Mouse (Mus musculus) olfactory bulb, adult 2 months (tissue): ENCODE measurements around the gene Col6a6. TPM values are rescaled to one million over a fixed set of nuclear protein-coding genes. Genes with fewer than 3 reads are reported as not detected.

ENCODE experiments used
- H3K27ac ChIP-seq: fragments of 200-500 bp; 2 replicates; pipeline ENCODE4 v1.5.1; 2012; ENCODE audit warnings: low read depth, low read length; ENCODE audit not compliant: insufficient read depth
- H3K4me1 ChIP-seq: fragments of 200-500 bp; 2 replicates; pipeline ENCODE4 v1.6.1; 2012; ENCODE audit warnings: low read length; ENCODE audit not compliant: control insufficient read depth, insufficient read depth
- H3K4me3 ChIP-seq: fragments of 200-500 bp; 2 replicates; pipeline ENCODE4 v1.5.1; 2012; ENCODE audit warnings: mild to moderate bottlenecking, low read depth, low read length, moderate library complexity; ENCODE audit not compliant: insufficient read depth
- CTCF ChIP-seq: fragments of 200-500 bp; IDR thresholded peaks from 2 replicates; pipeline ENCODE4 v1.5.1; 2012; ENCODE audit warnings: low read depth, mild to moderate bottlenecking, low read length, moderate library complexity; ENCODE audit not compliant: insufficient read depth
- POLR2A ChIP-seq: fragments of 200-500 bp; IDR thresholded peaks from 2 replicates; pipeline ENCODE4 v1.6.1; 2012; ENCODE audit warnings: mild to moderate bottlenecking, low read depth, low read length, moderate library complexity; ENCODE audit not compliant: insufficient read depth
- WGBS: fragments of 180-500 bp; shearing (Covaris S2); methylation state at CpG from one replicate; pipeline ENCODE4 v1.1.7; 2018; 5-methylcytosine and 5-hydroxymethylcytosine counted together
- polyA plus RNA-seq: library from polyadenylated mRNA; stranded (reverse); fragments of >200 nt; gene quantifications from 2 replicates; pipeline ENCODE4 v1.2.4, GENCODE M21; 2012; ENCODE audit warnings: low replicate concordance; ENCODE audit not compliant: missing spikeins, insufficient read depth, insufficient read length

Col6a6 gene
- polyA plus RNA-seq, 1 experiment, result not detected

DNA sequence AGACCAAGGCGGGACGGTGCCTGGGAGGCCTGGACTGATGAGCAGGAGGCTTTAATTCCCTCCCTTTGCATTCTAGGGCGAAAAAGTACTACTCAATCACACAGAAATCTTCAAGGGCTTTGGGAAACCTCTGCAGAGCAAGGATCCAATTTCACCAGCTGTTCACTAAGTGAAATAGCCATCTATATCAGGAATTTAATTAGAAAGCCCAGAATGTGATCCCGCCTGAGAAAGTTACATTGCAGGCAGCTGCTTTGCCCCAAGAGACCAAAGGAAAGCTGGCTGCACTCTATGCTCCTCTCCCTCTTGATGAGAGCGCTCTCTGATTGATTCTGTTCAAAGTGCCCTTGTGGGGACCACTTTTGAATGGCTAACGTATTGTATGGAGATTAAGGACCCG, 16.5 kb downstream of the Col6a6 start:
- 74% methylated on average over 7 of the region's 7 CpGs for WGBS
- Histone ChIP-seq H3K27ac (no peak overlapping the region), H3K4me3 (no peak overlapping the region), H3K4me1 (peaks cover 2% of the 10 kb centered on the region; the same call in 1 of the 2 replicates)
- TF ChIP-seq CTCF (no peak), POLR2A (no peak)

DNA sequence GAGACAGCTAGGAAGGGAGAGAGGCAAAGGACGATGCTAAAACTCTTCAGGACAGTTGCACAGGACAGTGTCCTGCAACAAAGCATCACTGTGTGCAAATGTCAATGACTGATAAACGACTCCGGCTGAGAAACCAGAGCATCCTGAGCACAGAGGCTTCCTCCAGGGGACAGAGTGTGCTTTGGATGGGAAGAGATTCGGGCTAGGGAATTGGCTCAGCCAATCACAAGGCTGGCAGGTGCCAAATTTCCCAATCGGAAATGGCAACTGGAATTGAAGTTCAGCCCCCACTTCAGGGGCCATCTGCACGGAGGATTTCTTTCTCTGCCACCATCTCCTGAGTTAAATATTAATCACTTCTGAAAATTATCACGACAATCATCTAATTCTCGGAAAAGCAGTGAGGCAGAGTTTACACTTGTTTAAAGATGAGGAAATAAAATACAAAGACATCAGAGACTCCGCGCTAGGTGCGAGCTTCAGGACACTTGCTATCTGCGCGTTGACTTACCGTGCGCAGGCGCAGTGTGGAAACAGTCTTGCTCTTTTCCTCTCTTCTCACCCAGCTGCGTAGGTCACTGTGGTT, 18.9 kb downstream of the Col6a6 start:
- TF ChIP-seq CTCF (no peak), POLR2A (no peak)
- Histone ChIP-seq H3K27ac (no peak overlapping the region), H3K4me3 (no peak overlapping the region), H3K4me1 (peaks cover 2% of the 10 kb centered on the region; the same call in 1 of the 2 replicates)
- 87% methylated on average over 17 of the region's 17 CpGs for whole genome bisulfite sequencing

DNA sequence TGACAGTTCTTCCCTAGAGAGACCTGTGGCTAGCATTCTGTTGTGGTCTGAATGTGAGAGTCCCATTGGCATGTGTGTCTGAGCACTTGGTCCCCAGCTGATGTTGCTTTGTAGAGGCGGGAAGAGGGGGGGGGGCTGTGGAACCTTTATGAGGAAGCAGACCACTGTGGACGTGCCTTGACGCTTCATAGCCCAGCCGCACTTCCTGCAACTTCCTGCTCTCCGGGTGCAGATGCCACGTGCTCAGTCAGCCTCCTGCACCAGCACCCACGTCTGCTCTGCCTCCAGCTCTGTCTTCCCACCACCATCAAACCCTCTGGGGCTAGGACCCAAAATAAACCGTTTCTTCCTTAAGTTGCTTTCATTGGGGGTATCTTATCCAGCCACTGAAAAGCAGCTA, 24.5 kb downstream of the Col6a6 start:
- TF ChIP-seq CTCF (no peak), POLR2A (no peak)
- H3K4me3 ChIP-seq, result no peak overlapping the region
- H3K27ac ChIP-seq, result no peak overlapping the region
- no peaks in the 10 kb centered on the region for H3K4me1 ChIP-seq
- WGBS, result 71% methylated on average over 8 of the region's 8 CpGs

DNA sequence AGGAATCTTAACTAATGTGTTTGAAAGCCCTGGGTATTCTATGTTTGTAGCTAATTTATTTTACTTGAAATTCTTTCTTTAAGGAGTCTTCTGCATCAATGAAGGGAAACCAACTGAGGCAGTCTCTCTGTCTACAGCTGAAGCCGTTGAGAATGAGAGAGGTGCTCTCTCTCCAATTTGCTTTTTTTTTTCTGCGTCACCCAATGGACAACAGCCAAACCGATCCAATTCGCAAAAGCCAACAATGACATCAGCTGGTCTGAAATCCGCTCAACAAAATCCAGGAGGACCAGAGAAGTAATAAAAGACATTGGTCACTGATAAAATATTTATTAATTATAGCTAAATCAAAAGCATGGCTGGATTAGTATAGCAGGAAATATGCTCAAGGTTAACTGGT, 26.5 kb downstream of the Col6a6 start:
- H3K4me3 ChIP-seq, result no peak overlapping the region
- no peak overlapping the region for H3K27ac ChIP-seq
- TF ChIP-seq POLR2A, result no peak
- no peak for TF ChIP-seq CTCF
- 68% methylated on average over 5 of the region's 5 CpGs for WGBS
- no peaks in the 10 kb centered on the region for H3K4me1 ChIP-seq

GRCm38 (mm10) chr9:105800286-105800685, 27.7 kb downstream of the Col6a6 start:
- Histone ChIP-seq H3K4me3 (no peak overlapping the region), H3K27ac (no peak overlapping the region), H3K4me1 (no peaks in the 10 kb centered on the region)
- 93% methylated on average over 5 of the region's 5 CpGs for WGBS
- TF ChIP-seq POLR2A, result no peak
- no peak for TF ChIP-seq CTCF

DNA sequence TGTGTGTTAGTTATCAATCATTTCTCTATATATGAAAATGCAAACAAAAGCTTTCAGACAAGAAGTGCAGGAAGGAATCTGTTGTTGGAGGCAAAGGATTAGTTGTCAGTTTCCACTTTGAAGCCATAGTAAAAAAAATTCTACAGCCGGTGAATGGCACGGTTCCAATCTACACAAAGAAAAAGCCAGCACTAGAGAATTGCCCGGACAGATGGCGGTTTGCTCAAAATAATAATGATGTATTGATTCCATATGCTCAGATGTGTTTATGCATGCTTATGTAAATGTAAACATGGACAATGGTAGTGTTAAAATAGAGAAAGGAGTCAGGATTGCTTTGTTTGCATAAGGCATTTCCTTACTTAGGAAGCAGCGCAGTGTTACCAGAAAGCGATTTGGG, 31.8 kb downstream of the Col6a6 start:
- WGBS, result 54% methylated on average over 6 of the region's 6 CpGs
- Histone ChIP-seq H3K27ac (no peak overlapping the region), H3K4me1 (no peaks in the 10 kb centered on the region), H3K4me3 (no peak overlapping the region)
- TF ChIP-seq CTCF (no peak), POLR2A (no peak)

- Histone ChIP-seq H3K27ac (no peak overlapping the region), H3K4me3 (no peak overlapping the region), H3K4me1 (no peaks in the 10 kb centered on the region)
- WGBS, result 51% methylated on average over 4 of the region's 4 CpGs
- TF ChIP-seq CTCF, result no peak
- no peak for TF ChIP-seq POLR2A
Observed at GRCm38 (mm10) chr9:105794965-105795364, 33.0 kb downstream of the Col6a6 start.

- no peak overlapping the region for H3K27ac ChIP-seq
- no peak overlapping the region for H3K4me3 ChIP-seq
- 64% methylated on average over 5 of the region's 5 CpGs for WGBS
- H3K4me1 ChIP-seq, result no peaks in the 10 kb centered on the region
- no peak for TF ChIP-seq POLR2A
- TF ChIP-seq CTCF, result no peak
Observed at GRCm38 (mm10) chr9:105791810-105792209, 36.1 kb downstream of the Col6a6 start.

DNA sequence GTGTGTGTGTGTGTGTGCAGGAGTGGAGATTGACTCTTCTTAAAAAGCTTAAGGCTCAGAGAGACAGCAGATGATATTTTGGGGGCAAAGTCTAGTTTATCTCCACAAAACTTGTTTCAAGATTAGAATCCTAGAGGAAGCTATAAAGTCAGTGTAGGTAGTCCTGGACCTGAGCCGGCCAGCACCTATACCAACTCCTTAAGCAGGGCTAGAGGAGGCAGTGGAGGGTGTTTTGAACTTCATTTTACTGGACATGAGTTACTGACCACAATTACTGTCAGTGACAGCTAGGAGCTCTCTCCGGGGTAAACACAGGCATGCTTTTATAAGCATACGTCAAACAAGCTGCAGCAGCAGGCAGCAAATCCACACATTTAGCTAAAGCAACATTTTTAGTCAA, 39.8 kb downstream of the Col6a6 start:
- WGBS, result 78% methylated on average over 3 of the region's 3 CpGs

DNA sequence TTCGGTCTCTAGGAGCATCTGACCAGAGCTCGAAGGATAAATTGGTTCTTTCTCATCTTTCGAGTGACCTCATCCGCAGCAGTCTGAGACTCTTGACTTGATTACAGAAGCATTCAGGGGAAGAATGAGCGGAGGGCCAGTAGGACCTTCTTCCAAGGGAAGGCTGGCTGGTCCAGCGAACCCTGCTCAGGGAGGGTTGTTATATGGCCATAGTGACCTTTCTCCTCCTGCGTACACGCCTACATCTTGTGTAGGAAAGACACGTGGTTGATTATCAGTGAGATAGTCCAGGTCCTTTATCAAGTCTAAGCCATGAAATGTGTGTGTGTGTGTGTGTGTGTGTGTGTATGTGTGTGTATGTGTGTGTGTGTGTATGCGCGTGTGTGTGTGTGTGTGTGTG, 40.2 kb downstream of the Col6a6 start:
- no peak overlapping the region for H3K4me3 ChIP-seq
- 84% methylated on average over 11 of the region's 11 CpGs for WGBS
- no peaks in the 10 kb centered on the region for H3K4me1 ChIP-seq
- TF ChIP-seq CTCF (no peak), POLR2A (no peak)
- H3K27ac ChIP-seq, result no peak overlapping the region

More for the DNA sequence above, 39.8 kb downstream of the Col6a6 start:
- H3K27ac ChIP-seq, result no peak overlapping the region
- TF ChIP-seq CTCF (no peak), POLR2A (no peak)
- no peaks in the 10 kb centered on the region for H3K4me1 ChIP-seq
- no peak overlapping the region for H3K4me3 ChIP-seq
